Mouse (Mus musculus) splenic B cell, adult 2 months (primary cell): ENCODE measurements around the gene Snx6.
A peak's percentile ranks its signal among the peaks of the same experiment; 100 is the strongest.
"Not testable (repeated sequence)": the region's sequence is repeated elsewhere in the genome, so short reads cannot be mapped to it uniquely, and the experiment has no call there.

ENCODE experiments used
- DNase-seq: peaks from one replicate; pipeline ENCODE4 v3.0.0-alpha.2; 2011; ENCODE audit warnings: low read depth, low spot score
- H3K27me3 ChIP-seq: 2 replicates; pipeline ENCODE4 v1.6.1; 2012; ENCODE audit warnings: mild to moderate bottlenecking, low read length, moderate library complexity, mixed read lengths; ENCODE audit not compliant: control insufficient read depth, poor library complexity, insufficient read depth, severe bottlenecking
- H3K36me3 ChIP-seq: 2 replicates; pipeline ENCODE4 v1.6.1; 2012; ENCODE audit warnings: mild to moderate bottlenecking, low read length, moderate library complexity, mixed read lengths; ENCODE audit not compliant: control insufficient read depth, poor library complexity, insufficient read depth, severe bottlenecking

Snx6 gene

GRCm38 (mm10) chr12:54795153-54795998 lies at the start of gene Snx6:
TSS of gene Snx6 (minus strand) at chr12:54795703.
- peak; percentile 91 for DNase-seq
- 0 out of 2 replicates have a peak, but pooled peaks cover 2% of the 10 kb centered on the region for H3K36me3 ChIP-seq
- no peaks in the 10 kb centered on the region for H3K27me3 ChIP-seq

- H3K36me3 ChIP-seq = no peaks in the 10 kb centered on the region
- peak; percentile 45 for DNase-seq
- H3K27me3 ChIP-seq = no peaks in the 10 kb centered on the region
Observed at GRCm38 (mm10) chr12:54844415-54844814, 48.9 kb upstream of the Snx6 start.

GRCm38 (mm10) chr12:54841576-54841975 lies 46.1 kb upstream of the Snx6 start:
- Histone ChIP-seq H3K36me3 (no peaks in the 10 kb centered on the region), H3K27me3 (no peaks in the 10 kb centered on the region)
- no peak for DNase-seq

GRCm38 (mm10) chr12:54839815-54840214 lies 44.3 kb upstream of the Snx6 start:
- no peak for DNase-seq
- Histone ChIP-seq H3K36me3 (no peaks in the 10 kb centered on the region), H3K27me3 (no peaks in the 10 kb centered on the region)

- H3K27me3 ChIP-seq = no peaks in the 10 kb centered on the region
- no peak for DNase-seq
Observed at GRCm38 (mm10) chr12:54838931-54839330, 43.4 kb upstream of the Snx6 start.

GRCm38 (mm10) chr12:54835608-54836570 lies 40.4 kb upstream of the Snx6 start:
- no peak for DNase-seq
- Histone ChIP-seq H3K27me3 (no peaks in the 10 kb centered on the region), H3K36me3 (no peaks in the 10 kb centered on the region)

More at GRCm38 (mm10) chr12:54838931-54839330, 43.4 kb upstream of the Snx6 start:
- no peaks in the 10 kb centered on the region for H3K36me3 ChIP-seq

- H3K36me3 ChIP-seq = no peaks in the 10 kb centered on the region
- no peaks in the 10 kb centered on the region for H3K27me3 ChIP-seq
- DNase-seq = peak; percentile 13
Observed at GRCm38 (mm10) chr12:54834925-54835447, 39.5 kb upstream of the Snx6 start.

- Histone ChIP-seq H3K36me3 (no peaks in the 10 kb centered on the region), H3K27me3 (no peaks in the 10 kb centered on the region)
- DNase-seq = no peak
Observed at GRCm38 (mm10) chr12:54833856-54834399, 38.4 kb upstream of the Snx6 start.

GRCm38 (mm10) chr12:54831927-54832326 lies 36.4 kb upstream of the Snx6 start:
- not testable (repeated sequence) for H3K36me3 ChIP-seq, H3K27me3 ChIP-seq, DNase-seq

GRCm38 (mm10) chr12:54830574-54830973 lies 35.1 kb upstream of the Snx6 start:
- peak; percentile 91 for DNase-seq
- Histone ChIP-seq H3K36me3 (no peaks in the 10 kb centered on the region), H3K27me3 (no peaks in the 10 kb centered on the region)

- no peaks in the 10 kb centered on the region for H3K36me3 ChIP-seq
- no peak for DNase-seq
- H3K27me3 ChIP-seq = no peaks in the 10 kb centered on the region
Observed at GRCm38 (mm10) chr12:54829876-54830275, 34.4 kb upstream of the Snx6 start.

GRCm38 (mm10) chr12:54828043-54828442 lies 32.5 kb upstream of the Snx6 start:
- Histone ChIP-seq H3K27me3 (no peaks in the 10 kb centered on the region), H3K36me3 (no peaks in the 10 kb centered on the region)
- no peak for DNase-seq

GRCm38 (mm10) chr12:54825202-54825601 lies 29.7 kb upstream of the Snx6 start:
- Histone ChIP-seq H3K27me3 (no peaks in the 10 kb centered on the region), H3K36me3 (no peaks in the 10 kb centered on the region)
- peak; percentile 43 for DNase-seq

GRCm38 (mm10) chr12:54822836-54823426 lies 27.4 kb upstream of the Snx6 start:
- Histone ChIP-seq H3K27me3 (no peaks in the 10 kb centered on the region), H3K36me3 (no peaks in the 10 kb centered on the region)
- no peak for DNase-seq
